Mouse (Mus musculus): Measurements from ENCODE around the gene Rmnd5a. TPM values are rescaled to one million over a fixed set of nuclear protein-coding genes. Genes with fewer than 3 reads are reported as not detected.

The Rmnd5a gene
- polyA plus RNA-seq, 1 experiment from 2014 or later = 12.2 TPM

DNA sequence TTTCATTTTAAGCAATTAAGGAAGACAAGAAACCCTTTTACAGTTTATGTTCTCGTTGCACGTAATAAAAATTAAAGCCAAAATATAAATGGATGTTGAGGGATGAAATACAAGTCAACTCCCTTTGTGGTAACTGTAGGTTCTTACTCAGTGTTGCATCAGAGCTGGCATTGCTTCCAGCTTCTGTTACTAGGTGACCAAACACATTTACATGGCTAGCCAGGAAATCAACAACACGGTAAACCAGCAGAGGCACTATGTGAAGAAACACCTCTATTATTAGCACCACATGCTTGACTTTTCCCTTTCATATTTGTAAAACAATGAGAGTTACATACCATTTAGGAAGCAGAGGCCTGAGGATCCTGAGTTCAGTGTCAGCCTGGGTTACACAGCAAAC lies 21.6 kb downstream of the Rmnd5a start:
- Histone ChIP-seq H3K4me1 (replicated peaks; ENCODE audit: control insufficient read depth, insufficient read depth, low read length) (no peaks in the 10 kb centered on the region), H3K27me3 (replicated peaks; ENCODE audit: control insufficient read depth, insufficient read depth, low read length) (no peaks in the 10 kb centered on the region), H3K36me3 (ENCODE audit: control insufficient read depth, insufficient read depth) (0 out of 2 replicates have a peak, but pooled peaks cover 11% of the 10 kb centered on the region), H3K4me2 (replicated peaks; ENCODE audit: low read depth) (no peak overlapping the region), H3K4me3 (ENCODE audit: low read depth, low read length) (no peak overlapping the region), H3K9me3 (ENCODE audit: control insufficient read depth) (no peaks in the 10 kb centered on the region), H3K9ac (ENCODE audit: low read depth, low read length) (no peak overlapping the region), H3K27ac (ENCODE audit: low read depth, low read length) (no peak overlapping the region)
- WGBS = 82% methylated on average over 3 of the region's 3 CpGs
- ATAC-seq = no peak
- no peak for TF ChIP-seq CTCF (IDR thresholded peaks at IDR 0.05; ENCODE audit: low read depth)

DNA sequence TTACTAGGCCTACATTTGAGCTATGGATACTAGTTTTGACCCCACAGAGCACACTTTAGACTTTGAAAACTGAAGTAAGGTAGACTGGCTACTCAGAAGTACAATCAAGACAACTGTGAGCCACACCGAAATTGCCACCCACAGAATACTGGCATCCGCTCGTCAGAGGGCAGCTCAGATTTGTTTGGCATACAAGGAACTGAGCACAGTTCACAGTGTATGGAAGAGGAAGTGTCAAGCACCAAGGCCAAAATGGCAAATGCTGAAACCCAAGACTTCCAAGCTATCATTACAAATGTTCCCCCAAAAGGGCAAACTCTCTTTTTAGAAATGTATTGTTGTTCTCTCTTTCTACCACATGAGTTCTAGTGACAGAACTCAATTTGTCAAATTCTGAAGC lies 25.0 kb downstream of the Rmnd5a start:
- H3K27me3 ChIP-seq (replicated peaks; ENCODE audit: control insufficient read depth, insufficient read depth, low read length) = no peaks in the 10 kb centered on the region
- TF ChIP-seq CTCF (IDR thresholded peaks at IDR 0.05; ENCODE audit: low read depth) = no peak
- no peak for ATAC-seq
- 82% methylated on average over 3 of the region's 3 CpGs for WGBS
- no peaks in the 10 kb centered on the region for H3K9me3 ChIP-seq (ENCODE audit: control insufficient read depth)
- H3K4me2 ChIP-seq (replicated peaks; ENCODE audit: low read depth) = no peak overlapping the region
- H3K9ac ChIP-seq (ENCODE audit: low read depth, low read length) = no peak overlapping the region
- no peak overlapping the region for H3K27ac ChIP-seq (ENCODE audit: low read depth, low read length)
- H3K4me3 ChIP-seq (ENCODE audit: low read depth, low read length) = no peak overlapping the region
- H3K36me3 ChIP-seq (ENCODE audit: control insufficient read depth, insufficient read depth) = 0 out of 2 replicates have a peak, but pooled peaks cover 15% of the 10 kb centered on the region
- no peaks in the 10 kb centered on the region for H3K4me1 ChIP-seq (replicated peaks; ENCODE audit: control insufficient read depth, insufficient read depth, low read length)

DNA sequence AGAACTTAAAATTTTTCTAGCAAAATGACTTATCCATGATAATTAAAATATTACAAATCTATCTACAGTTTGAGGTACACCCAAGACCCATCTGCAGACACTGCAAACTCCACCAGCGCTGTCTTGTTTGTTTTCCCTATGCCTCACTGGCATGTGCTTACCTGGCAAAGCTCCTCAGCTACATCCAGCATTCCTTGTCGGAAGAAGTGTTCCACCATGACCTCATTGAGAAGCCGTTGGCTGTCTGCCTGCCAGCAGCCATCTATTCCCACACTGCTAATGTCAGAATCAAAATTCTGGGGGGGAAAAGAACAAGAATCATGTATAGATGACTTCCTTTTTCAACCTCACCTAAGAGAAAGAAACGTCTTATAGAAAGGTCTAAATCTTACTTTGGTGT lies 25.8 kb downstream of the Rmnd5a start:
- no peak overlapping the region for H3K27ac ChIP-seq (ENCODE audit: low read depth, low read length)
- ATAC-seq = no peak
- WGBS = 73% methylated on average over 4 of the region's 4 CpGs
- TF ChIP-seq CTCF (IDR thresholded peaks at IDR 0.05; ENCODE audit: low read depth) = no peak
- H3K4me1 ChIP-seq (replicated peaks; ENCODE audit: control insufficient read depth, insufficient read depth, low read length) = no peaks in the 10 kb centered on the region
- no peak overlapping the region for H3K4me3 ChIP-seq (ENCODE audit: low read depth, low read length)
- no peak overlapping the region for H3K4me2 ChIP-seq (replicated peaks; ENCODE audit: low read depth)
- no peak overlapping the region for H3K9ac ChIP-seq (ENCODE audit: low read depth, low read length)
- H3K36me3 ChIP-seq (ENCODE audit: control insufficient read depth, insufficient read depth) = 0 out of 2 replicates have a peak, but pooled peaks cover 15% of the 10 kb centered on the region
- H3K9me3 ChIP-seq (ENCODE audit: control insufficient read depth) = no peaks in the 10 kb centered on the region
- no peaks in the 10 kb centered on the region for H3K27me3 ChIP-seq (replicated peaks; ENCODE audit: control insufficient read depth, insufficient read depth, low read length)

DNA sequence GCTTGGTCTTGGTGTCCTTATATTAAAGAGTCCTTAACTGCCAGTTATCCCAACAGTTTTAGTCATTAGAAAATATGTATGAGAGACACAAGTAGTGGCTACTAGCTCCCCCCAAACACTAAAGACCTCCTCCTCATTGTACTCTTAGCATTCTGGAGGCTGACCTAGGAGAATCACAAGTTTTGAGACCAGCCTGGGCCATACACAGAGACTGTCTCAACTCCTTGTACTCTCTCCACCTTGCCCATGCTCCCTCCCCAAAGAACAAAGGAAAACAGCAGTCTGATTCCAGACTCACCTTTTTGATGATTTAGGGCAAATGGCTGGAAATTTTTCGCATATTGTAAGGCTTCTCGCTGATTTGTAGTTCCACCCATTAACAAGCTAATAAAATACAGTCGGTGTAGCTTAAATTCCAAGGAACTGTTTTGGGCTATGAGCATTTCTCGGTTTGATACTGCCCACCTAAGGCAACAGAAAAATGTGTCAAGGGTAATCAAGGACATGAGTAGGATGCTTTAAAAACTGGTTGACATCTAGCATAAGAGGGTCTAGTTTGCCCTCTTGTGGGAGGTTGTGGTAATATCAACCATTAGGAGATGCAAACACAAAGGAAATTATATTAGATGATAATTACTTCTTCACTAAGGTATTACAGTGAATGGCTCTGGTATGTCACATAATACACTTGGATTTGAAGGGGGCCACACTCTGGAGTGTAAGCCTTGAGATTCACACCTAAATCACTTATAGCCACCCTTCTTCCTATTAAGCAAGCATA lies 41.4 kb downstream of the Rmnd5a start:
- 82% methylated on average over 4 of the region's 4 CpGs for WGBS
- no peak overlapping the region for H3K27ac ChIP-seq (ENCODE audit: low read depth, low read length)
- peak; percentile 78 for TF ChIP-seq CTCF (IDR thresholded peaks at IDR 0.05; ENCODE audit: low read depth)
- no peak overlapping the region for H3K9ac ChIP-seq (ENCODE audit: low read depth, low read length)
- no peak overlapping the region for H3K4me2 ChIP-seq (replicated peaks; ENCODE audit: low read depth)
- H3K27me3 ChIP-seq (replicated peaks; ENCODE audit: control insufficient read depth, insufficient read depth, low read length) = no peaks in the 10 kb centered on the region
- H3K9me3 ChIP-seq (ENCODE audit: control insufficient read depth) = no peaks in the 10 kb centered on the region
- no peaks in the 10 kb centered on the region for H3K4me1 ChIP-seq (replicated peaks; ENCODE audit: control insufficient read depth, insufficient read depth, low read length)
- no peak overlapping the region for H3K4me3 ChIP-seq (ENCODE audit: low read depth, low read length)
- H3K36me3 ChIP-seq (ENCODE audit: control insufficient read depth, insufficient read depth) = peaks cover 42% of the 10 kb centered on the region
- ATAC-seq = no peak

DNA sequence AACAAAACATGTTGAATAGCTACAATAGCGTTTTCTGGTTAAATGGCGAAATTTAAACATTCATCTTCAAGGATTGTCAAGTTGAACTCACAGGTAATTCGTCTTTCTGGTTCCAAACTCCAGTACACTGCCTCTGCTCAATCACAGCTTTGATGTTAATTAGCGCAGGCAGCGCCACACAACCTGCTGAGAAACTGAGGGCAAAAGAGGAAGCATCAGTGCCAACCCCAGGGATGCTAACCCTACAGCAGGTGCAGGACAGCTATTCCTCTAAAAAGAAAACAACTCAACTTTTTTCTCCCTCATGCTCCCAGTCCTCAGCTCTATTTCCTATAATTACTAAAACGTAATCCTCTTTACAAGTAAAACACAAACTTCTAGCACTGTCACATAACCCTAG lies 43.7 kb downstream of the Rmnd5a start:
- Histone ChIP-seq H3K27ac (ENCODE audit: low read depth, low read length) (no peak overlapping the region), H3K4me2 (replicated peaks; ENCODE audit: low read depth) (no peak overlapping the region), H3K9me3 (ENCODE audit: control insufficient read depth) (no peaks in the 10 kb centered on the region), H3K4me3 (ENCODE audit: low read depth, low read length) (no peak overlapping the region), H3K36me3 (ENCODE audit: control insufficient read depth, insufficient read depth) (peaks cover 58% of the 10 kb centered on the region), H3K4me1 (replicated peaks; ENCODE audit: control insufficient read depth, insufficient read depth, low read length) (no peaks in the 10 kb centered on the region), H3K27me3 (replicated peaks; ENCODE audit: control insufficient read depth, insufficient read depth, low read length) (no peaks in the 10 kb centered on the region), H3K9ac (ENCODE audit: low read depth, low read length) (no peak overlapping the region)
- 87% methylated on average over 6 of the region's 6 CpGs for WGBS
- no peak for TF ChIP-seq CTCF (IDR thresholded peaks at IDR 0.05; ENCODE audit: low read depth)
- ATAC-seq = no peak

DNA sequence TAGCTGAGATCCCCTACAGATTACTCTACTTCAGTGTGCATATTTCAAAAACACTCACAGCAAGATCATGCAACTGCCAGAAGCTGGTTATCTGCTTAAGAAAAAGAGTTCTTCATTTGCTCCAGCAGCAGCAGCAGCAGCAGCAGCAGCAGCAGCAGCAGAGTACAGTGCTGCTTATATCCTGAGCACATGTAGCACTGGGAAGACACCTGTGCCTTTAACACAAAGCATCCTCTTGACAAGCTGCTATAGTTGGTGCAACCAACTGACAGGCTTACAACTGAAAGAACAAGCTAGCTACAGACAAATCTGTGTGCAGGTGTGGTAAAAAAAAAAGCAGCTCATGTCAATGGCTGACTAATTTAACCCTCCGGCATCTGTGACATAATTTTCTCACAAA lies 44.4 kb downstream of the Rmnd5a start:
- ATAC-seq = no peak
- H3K36me3 ChIP-seq (ENCODE audit: control insufficient read depth, insufficient read depth) = peaks cover 65% of the 10 kb centered on the region
- WGBS = 93% methylated on average over 1 of the region's 1 CpGs

More for the DNA sequence above, 44.4 kb downstream of the Rmnd5a start:
- Histone ChIP-seq H3K9ac (ENCODE audit: low read depth, low read length) (no peak overlapping the region), H3K27ac (ENCODE audit: low read depth, low read length) (no peak overlapping the region), H3K9me3 (ENCODE audit: control insufficient read depth) (no peaks in the 10 kb centered on the region), H3K27me3 (replicated peaks; ENCODE audit: control insufficient read depth, insufficient read depth, low read length) (no peaks in the 10 kb centered on the region), H3K4me3 (ENCODE audit: low read depth, low read length) (no peak overlapping the region), H3K4me2 (replicated peaks; ENCODE audit: low read depth) (no peak overlapping the region), H3K4me1 (replicated peaks; ENCODE audit: control insufficient read depth, insufficient read depth, low read length) (no peaks in the 10 kb centered on the region)
- no peak for TF ChIP-seq CTCF (IDR thresholded peaks at IDR 0.05; ENCODE audit: low read depth)
